Mouse (Mus musculus): ENCODE measurements at regions not wholly inside any gene's neighbourhood (a gene's known extent, or its start where the extent isn't known, plus 50 kb on each side); places are given as distances from the start of the nearest gene placed in this dataset.

DNA sequence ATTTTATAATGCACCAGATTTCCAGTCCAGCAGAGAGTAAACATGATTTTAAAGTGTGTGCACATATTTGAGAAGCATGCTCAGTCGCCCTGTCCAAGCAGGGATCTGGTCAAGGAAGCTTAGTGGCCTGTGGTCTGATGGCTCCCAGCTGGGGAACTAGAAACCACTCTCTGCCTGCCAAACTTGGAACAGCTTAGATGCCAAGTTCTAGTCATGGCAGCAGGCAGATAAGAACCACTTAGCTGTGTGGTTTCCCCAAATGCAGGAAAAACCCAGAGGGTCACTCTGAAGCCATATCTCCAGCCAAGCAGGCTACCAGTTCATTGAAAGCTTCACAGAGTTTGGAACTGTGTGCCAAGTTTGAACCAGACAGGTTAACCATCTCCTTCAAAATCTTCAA lies 86.1 kb downstream of the Fam114a2 start:
- DNase-seq (ENCODE audit: low spot score in 2 of 2): no peak

DNA sequence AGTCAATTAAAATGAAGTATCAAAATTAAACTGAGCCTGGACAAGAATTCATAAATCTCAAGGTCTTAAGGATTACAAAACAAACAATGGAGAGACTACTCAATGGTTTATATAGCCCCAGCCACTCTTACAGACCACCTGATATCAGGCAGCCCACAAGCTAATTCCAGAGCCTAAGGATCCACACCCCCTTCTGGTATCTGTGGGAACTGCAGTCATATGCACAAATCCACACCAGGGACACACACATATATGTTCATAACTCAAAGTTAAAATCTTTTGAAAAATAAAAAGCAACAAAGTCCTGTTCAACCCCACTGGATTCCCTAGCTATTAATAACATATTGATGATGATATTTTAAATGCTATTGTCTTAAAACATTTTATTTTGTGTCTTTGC lies 86.5 kb downstream of the Fam114a2 start:
- DNase-seq (ENCODE audit: low spot score in 2 of 2): no peak

DNA sequence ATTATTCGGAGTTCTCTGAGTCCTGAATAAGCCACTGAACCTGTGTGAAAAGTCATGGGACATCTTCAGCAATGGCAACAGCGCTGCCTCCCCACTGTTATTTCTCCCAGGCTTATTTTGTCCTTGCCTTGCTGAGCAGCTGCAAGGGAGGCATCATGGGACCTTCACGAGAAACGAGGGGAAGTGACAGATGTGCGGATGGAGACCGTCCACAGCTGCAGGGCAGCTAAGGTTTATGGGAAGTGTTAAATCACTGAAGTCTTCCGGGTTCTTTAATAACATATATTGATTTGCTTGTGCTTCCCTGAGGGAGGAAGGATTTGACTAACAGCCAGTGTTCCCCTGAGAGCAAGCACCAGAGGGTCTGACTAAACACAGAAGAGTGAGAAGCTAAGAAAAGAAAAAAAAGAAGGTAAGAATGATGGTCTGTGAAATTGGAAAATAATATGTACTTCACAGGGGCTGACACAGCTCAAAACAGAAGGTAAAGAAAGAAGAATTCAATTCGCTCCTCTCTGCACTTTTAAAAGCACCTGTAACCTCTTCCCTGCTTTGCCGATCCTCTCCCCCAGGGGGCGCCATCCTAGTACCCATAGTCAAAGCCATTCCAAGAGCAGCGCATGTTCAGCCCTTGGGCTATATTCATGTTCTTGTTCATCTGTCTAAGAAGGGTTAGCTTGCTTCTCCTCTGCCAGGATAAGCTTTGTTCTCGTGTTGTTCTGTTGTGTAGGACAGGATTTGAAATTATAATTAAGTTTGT lies 92.2 kb downstream of the Fam114a2 start:
- no peak for DNase-seq (ENCODE audit: low spot score in 2 of 2)

DNA sequence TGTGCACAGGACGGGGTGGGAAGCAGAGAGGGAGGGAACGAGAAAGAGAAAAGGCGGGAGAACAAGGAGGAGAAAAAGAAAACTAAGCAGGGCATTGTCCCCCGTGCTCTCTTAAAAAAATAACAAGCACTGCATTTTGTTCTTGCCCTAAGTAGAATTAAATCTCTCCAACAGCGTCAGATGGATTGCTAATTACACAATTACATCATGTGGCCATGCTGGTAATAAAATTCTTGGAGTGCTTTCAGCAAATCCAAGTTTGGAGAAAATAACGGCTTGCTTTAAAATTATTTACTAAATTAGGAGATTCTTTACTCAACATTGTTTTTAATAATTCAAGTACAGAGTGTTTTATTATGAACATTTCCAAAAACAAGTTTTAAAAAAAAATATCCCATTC lies 99.0 kb downstream of the Fam114a2 start:
- DNase-seq (ENCODE audit: low spot score in 2 of 2): no peak

DNA sequence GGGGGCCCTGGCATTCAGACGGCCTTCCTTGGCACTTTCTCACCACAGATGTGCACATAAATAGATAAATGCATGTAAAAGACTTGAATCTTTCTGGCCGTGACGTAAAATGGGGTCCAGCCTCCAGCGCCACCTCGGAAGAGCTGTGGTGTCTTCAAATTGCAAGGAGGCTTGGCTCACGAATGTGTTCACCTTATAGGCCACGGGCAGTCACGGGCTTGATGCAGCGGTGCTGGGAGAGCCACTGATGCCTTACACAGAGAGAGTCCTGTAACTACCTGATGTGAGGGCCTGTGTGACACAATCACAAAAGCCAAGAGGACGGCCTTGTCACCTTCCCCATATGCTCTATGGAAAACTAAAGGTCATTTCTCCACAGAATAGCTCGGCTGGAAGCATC lies 102.4 kb downstream of the Fam114a2 start:
- DNase-seq (ENCODE audit: low spot score in 2 of 2): no peak

DNA sequence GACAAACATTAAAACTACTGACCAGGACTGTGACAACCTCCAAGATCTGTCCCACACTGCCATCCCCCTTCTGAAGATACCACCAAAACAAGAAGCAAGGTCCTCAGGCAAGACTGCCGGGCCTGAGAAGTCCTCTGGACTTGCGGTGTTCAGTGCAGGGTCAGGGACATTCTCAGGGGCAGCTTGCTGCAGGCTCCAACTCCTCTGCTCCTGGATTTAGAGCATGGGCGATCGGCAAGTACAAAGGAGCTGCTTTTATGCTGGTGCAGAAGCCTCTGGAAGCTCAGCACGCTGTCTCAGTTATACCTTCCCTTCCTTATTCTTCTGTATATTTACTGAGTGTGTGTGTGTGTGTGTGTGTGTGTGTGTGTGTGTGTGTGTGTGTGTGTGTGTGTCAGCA lies 103.2 kb downstream of the Fam114a2 start:
- DNase-seq (ENCODE audit: low spot score in 2 of 2): no peak

DNA sequence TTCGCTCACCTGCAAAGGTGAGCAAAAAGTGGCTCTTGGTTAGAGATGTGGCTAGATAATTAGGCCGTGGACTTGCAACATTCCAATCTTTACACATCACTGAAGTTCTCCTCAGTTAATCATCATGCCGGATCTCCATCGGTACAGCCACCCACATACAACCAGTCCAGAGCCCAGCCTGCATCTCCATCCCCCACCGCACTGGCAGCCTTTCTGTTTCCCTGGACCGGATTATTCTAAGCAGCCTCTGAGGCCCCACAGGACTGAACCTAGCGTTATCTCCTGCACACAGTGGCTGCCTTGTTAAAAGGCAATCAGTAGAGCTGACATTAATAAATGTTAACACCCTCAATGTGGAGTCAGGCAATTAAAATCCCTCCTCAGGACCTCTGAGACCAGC lies 103.7 kb downstream of the Fam114a2 start:
- DNase-seq (ENCODE audit: low spot score in 2 of 2): no peak

DNA sequence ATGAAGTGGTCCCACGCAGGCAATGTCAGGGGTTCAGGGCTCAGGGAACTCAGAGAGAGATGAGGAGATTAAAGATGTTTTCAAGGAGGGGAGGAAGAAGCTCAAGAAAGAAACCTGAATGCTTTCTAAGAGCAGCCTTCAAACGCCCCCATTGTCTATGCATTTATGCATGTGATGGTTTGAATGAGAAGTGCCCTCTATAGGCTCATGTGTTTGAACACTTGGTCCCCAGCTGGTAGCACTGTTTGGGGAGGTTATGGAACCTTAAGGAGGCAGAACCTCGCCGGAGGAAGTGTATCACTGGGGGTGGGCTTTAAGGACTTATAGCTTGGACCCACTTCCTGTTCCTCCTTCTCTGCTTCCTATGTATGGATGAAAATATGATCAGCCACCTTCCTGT lies 105.1 kb downstream of the Fam114a2 start:
- no peak for DNase-seq (ENCODE audit: low spot score in 2 of 2)

DNA sequence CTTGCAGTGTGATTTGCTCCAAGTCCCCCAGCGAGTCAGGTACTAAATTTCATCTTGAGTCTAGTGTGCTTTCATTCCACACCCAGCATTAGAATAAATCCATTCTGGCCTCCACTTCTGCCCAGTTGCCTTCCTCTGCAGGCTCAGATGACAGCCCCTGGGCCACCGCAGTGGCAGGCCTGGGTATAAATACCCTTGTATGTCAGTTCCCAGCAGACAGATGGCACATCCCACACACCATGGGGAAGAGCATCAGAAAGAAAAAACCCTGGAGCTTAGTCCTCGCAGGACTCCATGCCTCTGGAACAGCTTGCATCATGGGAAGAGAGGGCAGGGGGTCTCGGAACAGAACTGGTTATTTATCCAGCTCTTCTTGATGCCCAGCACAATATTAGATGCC lies 105.7 kb downstream of the Fam114a2 start:
- peak in 1 of 2 experiments; percentile 81 for DNase-seq (ENCODE audit: low spot score in 2 of 2)

DNA sequence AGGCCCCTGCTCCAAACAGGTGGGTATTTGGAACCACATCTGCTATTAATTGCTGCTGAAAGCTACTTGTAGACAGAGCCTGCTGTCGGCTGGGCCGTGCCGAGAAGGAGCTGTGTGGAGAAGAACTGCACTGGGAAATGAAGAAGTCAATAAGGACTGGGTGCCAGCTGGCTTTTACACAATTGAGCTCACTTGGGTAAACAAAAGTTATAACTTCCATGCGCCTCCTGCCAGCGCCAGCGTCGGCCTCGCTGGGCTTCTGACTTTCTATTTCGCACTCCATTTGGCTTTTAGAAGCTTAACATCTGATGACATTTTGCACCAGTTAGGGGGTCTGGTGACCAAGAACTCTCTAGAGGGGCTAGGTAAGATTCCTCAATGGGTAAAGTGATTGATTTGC lies 114.2 kb downstream of the Fam114a2 start:
- no peak for DNase-seq (ENCODE audit: low spot score in 2 of 2)

DNA sequence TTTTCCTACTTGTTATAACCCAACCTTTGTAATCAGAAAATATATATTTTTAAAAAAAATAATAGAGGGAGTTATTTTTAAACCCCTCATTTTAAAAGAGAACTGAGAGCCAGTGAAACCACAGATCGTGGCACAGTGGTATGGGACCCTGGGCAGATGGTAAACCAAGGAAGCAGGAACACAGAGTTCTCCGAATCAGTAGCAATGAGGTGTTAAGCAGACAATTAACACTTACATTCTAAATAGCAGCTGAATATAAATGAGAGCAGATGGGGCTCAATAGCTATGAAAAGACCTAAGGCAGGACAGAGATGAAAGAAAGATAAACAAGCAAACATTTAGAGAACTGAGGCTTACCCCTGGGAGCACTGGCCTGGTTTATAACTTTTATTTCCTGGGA lies 116.8 kb downstream of the Fam114a2 start:
- DNase-seq (ENCODE audit: low spot score in 2 of 2): no peak

DNA sequence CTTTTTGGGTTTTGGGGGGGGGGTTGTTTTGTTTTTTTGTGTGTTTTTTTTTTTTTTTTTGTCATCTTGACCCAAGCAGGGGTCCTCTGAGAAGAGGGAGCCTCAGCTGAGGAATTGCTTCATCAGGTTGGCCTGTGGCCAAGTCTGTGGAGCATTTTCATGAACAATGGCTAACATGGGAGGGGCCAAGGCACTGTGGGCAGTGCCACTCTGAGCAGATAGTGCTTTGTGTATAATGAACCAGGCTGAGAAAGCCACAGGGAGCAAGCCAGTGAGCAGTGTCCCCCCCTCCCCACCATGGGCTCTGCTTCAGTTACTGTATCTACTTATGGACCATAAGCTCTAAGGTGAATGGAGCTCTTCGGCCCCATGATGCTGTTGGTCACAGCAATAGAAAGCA lies 119.1 kb downstream of the Fam114a2 start:
- DNase-seq (ENCODE audit: low spot score in 2 of 2): no peak

DNA sequence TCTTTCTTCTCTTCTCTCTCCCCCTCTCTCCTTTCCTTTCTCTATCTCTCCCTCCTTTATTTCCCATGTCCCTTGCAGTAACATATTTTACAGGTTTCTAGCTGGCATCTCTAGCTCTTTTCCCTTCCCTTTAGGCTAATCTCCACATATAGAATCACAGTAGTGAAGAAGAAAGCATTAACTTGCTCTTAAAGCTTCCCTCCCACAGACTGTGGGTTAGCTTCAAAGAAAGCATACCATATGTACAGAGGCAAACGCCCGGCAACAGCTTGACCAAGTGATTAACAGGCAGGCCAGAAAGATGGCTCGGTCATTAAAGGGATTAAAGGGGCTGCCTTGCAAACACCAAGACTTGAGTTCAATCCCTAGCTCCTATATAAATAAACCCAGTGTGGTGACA lies 122.0 kb downstream of the Fam114a2 start:
- DNase-seq (ENCODE audit: low spot score in 2 of 2): peak in 1 of 2 experiments; percentile 27

DNA sequence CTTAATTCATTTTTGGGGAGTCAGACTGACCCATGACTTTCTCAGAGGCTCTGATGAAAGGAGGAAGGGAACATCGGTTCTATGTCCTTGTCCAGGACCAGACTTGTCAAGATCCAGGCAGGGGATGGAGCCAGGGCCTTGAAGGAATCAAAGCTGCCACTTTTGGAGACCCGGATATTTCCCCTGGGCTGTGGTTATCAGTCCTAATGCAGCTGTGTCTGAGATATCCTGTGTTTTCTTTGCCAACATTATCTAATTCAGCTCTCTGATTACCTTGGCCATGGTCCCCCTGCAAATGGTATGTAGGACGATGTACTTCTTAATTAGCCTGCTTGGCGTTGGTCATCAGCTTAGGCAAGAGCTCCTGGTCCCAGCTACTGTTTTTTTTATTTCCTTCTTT lies 127.6 kb downstream of the Fam114a2 start:
- DNase-seq (ENCODE audit: low spot score in 2 of 2): no peak

Measured in left cerebral cortex, adult 8-10 months (tissue).